Mouse (Mus musculus): Measurements from ENCODE around the gene Bid. TPM values are rescaled to one million over a fixed set of nuclear protein-coding genes. Genes with fewer than 3 reads are reported as not detected.
"Not testable (repeated sequence)": the region's sequence is repeated elsewhere in the genome, so short reads cannot be mapped to it uniquely, and the experiment has no call there.

The Bid gene
- polyA plus RNA-seq, 1 experiment from 2014 or later, result 16.3 TPM

DNA sequence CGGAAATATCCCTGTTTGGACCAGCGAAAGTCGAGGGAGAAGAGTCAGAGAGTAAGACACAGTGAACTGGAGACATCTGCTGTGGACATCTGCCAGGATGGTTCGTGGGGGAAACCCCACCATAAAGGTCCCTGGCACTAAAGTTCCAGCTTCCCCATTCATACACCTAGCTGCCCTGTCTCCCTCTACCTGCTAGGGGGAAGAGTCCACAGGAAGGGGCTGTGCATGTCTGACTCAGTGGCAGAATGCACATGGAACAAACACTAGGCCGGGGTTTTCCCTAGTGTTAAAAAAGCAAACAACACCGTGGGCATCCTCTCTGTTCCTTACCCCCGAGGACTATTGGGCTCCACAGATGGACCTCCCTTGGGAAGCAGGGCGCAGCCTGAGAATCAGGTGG is 2.9 kb downstream of the Bid start:
- Histone ChIP-seq H3K9ac (ENCODE audit: low read length) (no peak overlapping the region), H3K9me3 (ENCODE audit: control insufficient read depth, low read length) (no peaks in the 10 kb centered on the region), H3K27ac (ENCODE audit: low read depth, low read length) (no peak overlapping the region), H3K4me2 (no peak overlapping the region), H3K4me3 (ENCODE audit: low read depth, low read length) (no peak overlapping the region), H3K27me3 (ENCODE audit: control insufficient read depth, insufficient read depth, low read length) (peaks cover 9% of the 10 kb centered on the region), H3K36me3 (ENCODE audit: control insufficient read depth, insufficient read depth, low read length) (no peaks in the 10 kb centered on the region), H3K4me1 (ENCODE audit: control insufficient read depth, insufficient read depth, low read length) (peaks cover 3% of the 10 kb centered on the region)
- 79% methylated on average over 8 of the region's 8 CpGs for WGBS
- no peak for DNase-seq (ENCODE audit: low spot score, missing footprints)
- ATAC-seq (ENCODE audit: low FRiP score), result no peak

DNA sequence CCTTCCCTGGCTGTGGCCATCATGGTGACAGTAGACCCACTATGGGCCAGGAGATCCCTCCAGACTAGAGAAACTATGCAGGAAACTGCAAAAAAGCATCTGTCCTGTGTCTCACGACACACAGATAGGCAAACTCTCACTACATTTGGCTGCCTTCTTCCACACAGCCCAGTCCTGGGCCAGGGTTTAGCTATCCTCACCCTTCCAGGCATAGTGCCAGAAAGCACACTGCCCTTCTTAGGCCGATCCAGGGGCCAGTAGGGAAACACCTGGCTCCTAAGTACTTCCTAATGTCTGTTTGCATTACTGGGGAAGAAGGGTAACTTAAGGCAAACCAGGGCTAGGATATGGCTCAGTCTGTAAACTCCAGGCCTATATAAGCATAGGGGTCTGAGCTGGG is 3.7 kb downstream of the Bid start:
- DNase-seq (ENCODE audit: low spot score, missing footprints) (no peak), ATAC-seq (ENCODE audit: low FRiP score) (no peak)
- peaks cover 9% of the 10 kb centered on the region for H3K27me3 ChIP-seq (ENCODE audit: control insufficient read depth, insufficient read depth, low read length)
- H3K4me2 ChIP-seq, result no peak overlapping the region
- no peak overlapping the region for H3K9ac ChIP-seq (ENCODE audit: low read length)
- H3K4me1 ChIP-seq (ENCODE audit: control insufficient read depth, insufficient read depth, low read length), result peaks cover 3% of the 10 kb centered on the region
- no peaks in the 10 kb centered on the region for H3K36me3 ChIP-seq (ENCODE audit: control insufficient read depth, insufficient read depth, low read length)
- WGBS, result 87% methylated on average over 2 of the region's 2 CpGs
- H3K4me3 ChIP-seq (ENCODE audit: low read depth, low read length), result no peak overlapping the region
- H3K27ac ChIP-seq (ENCODE audit: low read depth, low read length), result no peak overlapping the region
- H3K9me3 ChIP-seq (ENCODE audit: control insufficient read depth, low read length), result no peaks in the 10 kb centered on the region

DNA sequence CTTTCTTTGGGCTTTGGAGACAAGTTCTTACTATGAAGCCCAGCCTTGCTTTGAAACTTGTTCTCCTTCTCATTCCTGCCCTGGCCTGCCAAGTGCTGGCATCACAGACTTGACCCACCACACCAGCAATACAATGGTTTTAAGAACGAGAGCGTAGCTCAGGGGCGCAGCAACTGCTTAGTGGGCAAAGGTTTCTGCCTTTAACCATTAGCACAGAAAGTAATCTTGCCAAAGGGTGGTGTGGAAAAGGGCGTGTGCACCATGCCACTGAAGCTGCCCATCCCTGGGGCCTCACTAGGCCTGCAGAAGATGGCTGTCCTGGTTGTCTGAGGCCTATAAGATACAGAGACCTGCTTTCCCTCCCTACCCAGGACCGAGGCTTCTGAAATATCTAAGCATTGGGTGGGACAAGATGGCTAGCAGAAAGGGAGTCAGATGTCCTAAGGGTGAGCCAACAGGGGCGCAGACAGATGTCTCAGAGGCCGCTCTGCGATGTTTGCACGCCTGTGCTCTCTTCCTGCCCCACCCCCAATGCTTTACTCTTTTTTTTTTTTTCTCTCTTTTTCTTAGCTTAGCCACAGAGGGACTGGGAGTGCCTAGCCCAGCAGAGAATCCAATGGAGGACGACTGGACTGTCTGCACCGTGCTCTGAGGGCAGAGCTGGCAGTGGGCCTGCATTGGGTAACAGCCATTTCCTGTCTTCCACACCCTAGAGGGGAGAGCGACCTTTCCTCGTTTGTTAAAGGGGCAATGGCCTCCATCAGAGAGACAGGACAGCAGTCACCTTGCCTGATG is 5.2 kb downstream of the Bid start:
- H3K9me3 ChIP-seq (ENCODE audit: control insufficient read depth, low read length), result no peaks in the 10 kb centered on the region
- 84% methylated on average over 13 of the region's 13 CpGs for WGBS
- no peak overlapping the region for H3K9ac ChIP-seq (ENCODE audit: low read length)
- H3K36me3 ChIP-seq (ENCODE audit: control insufficient read depth, insufficient read depth, low read length), result no peaks in the 10 kb centered on the region
- peaks cover 9% of the 10 kb centered on the region for H3K27me3 ChIP-seq (ENCODE audit: control insufficient read depth, insufficient read depth, low read length)
- H3K4me3 ChIP-seq (ENCODE audit: low read depth, low read length), result no peak overlapping the region
- no peak overlapping the region for H3K4me2 ChIP-seq
- ATAC-seq (ENCODE audit: low FRiP score) (no peak), DNase-seq (ENCODE audit: low spot score, missing footprints) (no peak)
- no peak overlapping the region for H3K27ac ChIP-seq (ENCODE audit: low read depth, low read length)
- peaks cover 3% of the 10 kb centered on the region for H3K4me1 ChIP-seq (ENCODE audit: control insufficient read depth, insufficient read depth, low read length)

DNA sequence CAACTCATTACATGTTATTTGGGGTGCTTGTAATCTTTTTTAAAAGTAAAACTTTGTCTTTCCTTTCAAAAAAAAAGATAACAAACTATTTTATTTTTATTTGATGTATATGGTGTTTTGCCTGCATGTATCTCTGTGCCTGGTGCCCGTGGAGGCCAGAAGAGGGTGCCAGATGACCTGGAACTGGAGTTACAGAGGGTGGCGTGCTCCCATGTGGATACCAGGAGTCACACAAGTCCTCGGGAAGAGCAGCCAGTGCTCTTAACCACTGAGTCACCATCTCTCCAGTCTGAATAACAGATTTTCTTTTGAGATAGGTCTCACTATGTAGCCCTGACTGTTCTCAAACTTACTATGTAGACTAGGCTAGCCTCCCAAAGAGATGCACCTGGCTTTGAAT is 7.2 kb downstream of the Bid start:
- Histone ChIP-seq H3K4me1 (ENCODE audit: control insufficient read depth, insufficient read depth, low read length) (no peaks in the 10 kb centered on the region), H3K9me3 (ENCODE audit: control insufficient read depth, low read length) (no peaks in the 10 kb centered on the region), H3K27me3 (ENCODE audit: control insufficient read depth, insufficient read depth, low read length) (no peaks in the 10 kb centered on the region), H3K9ac (ENCODE audit: low read length) (no peak overlapping the region), H3K27ac (ENCODE audit: low read depth, low read length) (no peak overlapping the region), H3K36me3 (ENCODE audit: control insufficient read depth, insufficient read depth, low read length) (no peaks in the 10 kb centered on the region), H3K4me2 (no peak overlapping the region), H3K4me3 (ENCODE audit: low read depth, low read length) (no peak overlapping the region)
- 88% methylated on average over 3 of the region's 3 CpGs for WGBS
- ATAC-seq (ENCODE audit: low FRiP score) (no peak), DNase-seq (ENCODE audit: low spot score, missing footprints) (peak; percentile 72)

DNA sequence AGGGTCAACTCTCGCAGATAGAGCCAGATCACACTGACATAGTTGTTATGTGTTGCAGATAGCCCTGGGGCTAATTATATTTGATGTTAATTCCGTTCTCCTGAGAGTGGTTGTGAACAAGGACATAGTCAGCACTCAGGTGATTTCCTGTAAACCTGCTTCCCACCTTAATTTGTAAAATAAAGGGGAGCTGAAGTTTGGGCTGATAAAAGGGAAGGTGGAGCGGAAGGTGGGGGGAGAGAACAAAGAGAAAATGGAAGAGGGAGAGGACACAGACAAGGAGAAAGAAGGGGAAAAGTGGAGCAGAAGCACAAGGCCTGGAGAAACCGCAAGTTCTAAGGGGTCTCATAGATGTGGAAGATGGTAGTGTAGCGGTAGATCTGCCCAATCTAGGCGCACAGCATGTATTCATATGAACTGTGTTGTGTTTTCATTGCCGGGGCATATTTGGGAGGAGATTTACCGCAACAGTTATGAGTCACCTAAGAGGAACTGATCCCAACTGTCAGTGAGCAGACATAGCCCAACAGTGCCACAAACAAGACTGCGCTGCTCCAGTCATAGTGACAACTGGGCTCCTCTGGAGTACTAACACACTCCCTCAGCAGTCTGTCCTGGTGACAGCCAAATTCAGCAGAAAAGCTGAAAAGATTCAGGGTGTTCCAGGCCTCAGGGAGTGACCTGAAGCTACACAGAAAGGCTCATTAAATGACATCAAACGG is 8.6 kb downstream of the Bid start:
- not testable (repeated sequence) for H3K9ac ChIP-seq (ENCODE audit: low read length); H3K4me2 ChIP-seq; H3K9me3 ChIP-seq (ENCODE audit: control insufficient read depth, low read length); H3K4me3 ChIP-seq (ENCODE audit: low read depth, low read length); H3K4me1 ChIP-seq (ENCODE audit: control insufficient read depth, insufficient read depth, low read length); ATAC-seq (ENCODE audit: low FRiP score); H3K27ac ChIP-seq (ENCODE audit: low read depth, low read length); H3K36me3 ChIP-seq (ENCODE audit: control insufficient read depth, insufficient read depth, low read length); DNase-seq (ENCODE audit: low spot score, missing footprints); H3K27me3 ChIP-seq (ENCODE audit: control insufficient read depth, insufficient read depth, low read length)
- 94% methylated on average over 9 of the region's 10 CpGs for WGBS

DNA sequence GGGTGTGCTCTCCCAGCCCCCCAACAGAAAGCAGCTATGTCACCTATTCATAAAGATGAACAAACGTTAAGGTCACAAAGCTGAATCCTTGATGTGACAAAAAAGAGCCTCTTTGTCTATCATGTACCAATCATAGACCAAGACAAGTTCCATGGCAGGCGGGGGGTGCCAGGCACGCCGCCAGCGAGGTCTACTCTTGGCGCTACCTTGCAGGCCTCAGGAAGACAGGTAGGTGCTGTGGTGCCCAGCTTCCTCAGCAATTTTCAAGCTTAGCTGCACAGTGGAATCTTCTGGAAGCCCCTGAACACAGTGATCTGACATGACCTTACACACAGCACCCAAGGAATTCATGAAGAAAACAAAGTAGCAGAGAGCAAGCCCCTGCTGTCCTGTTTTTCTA is 10.1 kb downstream of the Bid start:
- H3K27ac ChIP-seq (ENCODE audit: low read depth, low read length), result no peak overlapping the region
- no peak overlapping the region for H3K4me3 ChIP-seq (ENCODE audit: low read depth, low read length)
- no peak overlapping the region for H3K9ac ChIP-seq (ENCODE audit: low read length)
- DNase-seq (ENCODE audit: low spot score, missing footprints) (no peak), ATAC-seq (ENCODE audit: low FRiP score) (no peak)
- 92% methylated on average over 6 of the region's 6 CpGs for WGBS
- no peak overlapping the region for H3K4me2 ChIP-seq
- H3K27me3 ChIP-seq (ENCODE audit: control insufficient read depth, insufficient read depth, low read length), result no peaks in the 10 kb centered on the region
- no peaks in the 10 kb centered on the region for H3K4me1 ChIP-seq (ENCODE audit: control insufficient read depth, insufficient read depth, low read length)
- H3K36me3 ChIP-seq (ENCODE audit: control insufficient read depth, insufficient read depth, low read length), result no peaks in the 10 kb centered on the region
- H3K9me3 ChIP-seq (ENCODE audit: control insufficient read depth, low read length), result no peaks in the 10 kb centered on the region

DNA sequence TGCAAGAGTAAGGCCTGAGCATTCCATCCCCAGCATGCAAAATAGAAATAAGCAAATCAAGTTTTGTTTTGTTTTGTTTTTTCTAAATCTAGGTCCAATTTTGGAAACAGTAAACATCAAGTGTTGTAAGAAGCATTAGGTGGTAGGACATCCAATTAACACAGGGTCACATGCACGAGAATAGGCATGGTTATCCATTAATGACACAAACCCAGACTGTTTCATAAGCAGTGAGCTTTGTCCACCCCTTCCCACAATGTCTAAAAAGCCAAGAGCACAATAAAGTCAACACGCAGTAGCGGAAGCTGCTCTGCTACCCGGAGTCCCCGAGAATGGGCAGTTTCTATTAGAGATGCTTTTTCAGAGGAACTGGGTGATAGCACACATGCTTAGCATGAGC is 11.5 kb downstream of the Bid start:
- whole genome bisulfite sequencing, result 90% methylated on average over 5 of the region's 5 CpGs
- Histone ChIP-seq H3K36me3 (ENCODE audit: control insufficient read depth, insufficient read depth, low read length) (no peaks in the 10 kb centered on the region), H3K4me3 (ENCODE audit: low read depth, low read length) (no peak overlapping the region), H3K9ac (ENCODE audit: low read length) (no peak overlapping the region), H3K27me3 (ENCODE audit: control insufficient read depth, insufficient read depth, low read length) (no peaks in the 10 kb centered on the region), H3K4me2 (no peak overlapping the region), H3K4me1 (ENCODE audit: control insufficient read depth, insufficient read depth, low read length) (no peaks in the 10 kb centered on the region), H3K27ac (ENCODE audit: low read depth, low read length) (no peak overlapping the region), H3K9me3 (ENCODE audit: control insufficient read depth, low read length) (no peaks in the 10 kb centered on the region)
- ATAC-seq (ENCODE audit: low FRiP score), result no peak
- no peak for DNase-seq (ENCODE audit: low spot score, missing footprints)

DNA sequence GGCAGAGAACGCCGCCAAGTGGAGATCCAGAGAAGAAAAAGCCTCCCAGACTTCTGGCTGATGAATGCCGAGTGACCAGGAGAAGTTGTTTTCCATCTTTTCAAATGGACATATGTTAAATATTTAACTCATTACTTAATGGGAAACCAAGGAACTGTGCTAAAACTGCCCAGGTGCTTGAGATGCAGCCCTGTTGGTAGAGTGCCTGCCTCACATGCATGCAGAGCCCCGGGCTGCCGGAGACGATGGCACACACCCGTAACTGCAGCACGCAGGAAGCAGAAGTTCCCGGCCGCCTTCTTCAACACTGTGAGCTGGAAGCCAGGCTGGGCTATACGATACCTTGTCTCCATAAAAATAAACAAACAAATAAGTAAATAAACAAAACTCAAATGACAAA is 12.7 kb downstream of the Bid start:
- no peaks in the 10 kb centered on the region for H3K27me3 ChIP-seq (ENCODE audit: control insufficient read depth, insufficient read depth, low read length)
- H3K27ac ChIP-seq (ENCODE audit: low read depth, low read length), result no peak overlapping the region
- H3K4me3 ChIP-seq (ENCODE audit: low read depth, low read length), result no peak overlapping the region
- H3K9ac ChIP-seq (ENCODE audit: low read length), result no peak overlapping the region
- ATAC-seq (ENCODE audit: low FRiP score), result no peak
- H3K9me3 ChIP-seq (ENCODE audit: control insufficient read depth, low read length), result no peaks in the 10 kb centered on the region
- no peak overlapping the region for H3K4me2 ChIP-seq
- no peak for DNase-seq (ENCODE audit: low spot score, missing footprints)
- 92% methylated on average over 11 of the region's 11 CpGs for WGBS
- no peaks in the 10 kb centered on the region for H3K36me3 ChIP-seq (ENCODE audit: control insufficient read depth, insufficient read depth, low read length)
- no peaks in the 10 kb centered on the region for H3K4me1 ChIP-seq (ENCODE audit: control insufficient read depth, insufficient read depth, low read length)

DNA sequence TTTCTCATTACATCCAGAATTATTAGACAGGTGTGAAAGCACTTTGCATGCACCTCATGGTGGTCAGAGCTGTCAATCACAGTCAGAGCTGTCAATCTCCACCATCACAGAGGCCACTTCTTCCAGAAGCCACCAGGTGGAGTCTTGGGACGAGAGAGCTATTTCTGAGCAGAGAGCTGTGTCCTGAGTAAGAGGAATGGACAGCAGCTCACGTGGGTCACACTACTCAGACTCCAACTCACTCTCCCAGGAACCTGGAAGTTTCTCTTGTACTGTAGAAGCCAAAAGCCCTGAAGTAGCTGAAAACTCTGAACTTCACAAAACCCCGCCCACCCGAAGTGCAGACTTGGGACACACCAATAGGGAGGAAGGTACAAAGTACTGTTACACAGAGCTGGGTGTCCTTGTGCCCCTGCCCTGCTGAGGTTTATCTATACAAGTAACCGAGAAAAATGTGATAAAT is 13.2 kb downstream of the Bid start:
- H3K27ac ChIP-seq (ENCODE audit: low read depth, low read length), result no peak overlapping the region
- no peaks in the 10 kb centered on the region for H3K4me1 ChIP-seq (ENCODE audit: control insufficient read depth, insufficient read depth, low read length)
- 56% methylated on average over 5 of the region's 5 CpGs for WGBS
- H3K36me3 ChIP-seq (ENCODE audit: control insufficient read depth, insufficient read depth, low read length), result no peaks in the 10 kb centered on the region
- no peak overlapping the region for H3K9ac ChIP-seq (ENCODE audit: low read length)
- H3K9me3 ChIP-seq (ENCODE audit: control insufficient read depth, low read length), result no peaks in the 10 kb centered on the region
- H3K4me2 ChIP-seq, result no peak overlapping the region
- ATAC-seq (ENCODE audit: low FRiP score), result peak; percentile 69
- H3K27me3 ChIP-seq (ENCODE audit: control insufficient read depth, insufficient read depth, low read length), result no peaks in the 10 kb centered on the region
- peak; percentile 87 for DNase-seq (ENCODE audit: low spot score, missing footprints)
- no peak overlapping the region for H3K4me3 ChIP-seq (ENCODE audit: low read depth, low read length)

All from midbrain, embryonic 11.5 days (tissue).